Mouse (Mus musculus) C2C12 (cell line): ENCODE results near the gene Plpp4.

Source experiments
- CEBPB ChIP-seq: IDR thresholded peaks from one replicate; pipeline ENCODE4 v1.6.1; 2011; ENCODE audit warnings: low read depth, mild to moderate bottlenecking, control low read depth, moderate library complexity
- CTCF ChIP-seq: IDR thresholded peaks from one replicate; pipeline ENCODE4 v1.5.1; 2011; ENCODE audit not compliant: control insufficient read depth, insufficient read depth, insufficient read length
- FOSL1 ChIP-seq: IDR thresholded peaks from one replicate; pipeline ENCODE4 v1.8.0; 2011; ENCODE audit warnings: mild to moderate bottlenecking, low read length; ENCODE audit not compliant: poor library complexity, insufficient read depth, severe bottlenecking
- MAX ChIP-seq: IDR thresholded peaks from one replicate; pipeline ENCODE4 v1.6.1; 2011; ENCODE audit warnings: mild to moderate bottlenecking, control low read depth
- MYOG ChIP-seq: IDR thresholded peaks from one replicate; pipeline ENCODE4 v1.6.1; 2011; ENCODE audit not compliant: control insufficient read depth, insufficient read length; ENCODE audit errors: extremely low read depth
- USF1 ChIP-seq: IDR thresholded peaks from one replicate; pipeline ENCODE4 v1.6.1; 2011; ENCODE audit warnings: low read depth, mild to moderate bottlenecking, control low read depth, moderate library complexity

- TF ChIP-seq USF1 (no peak), MAX (no peak), CTCF (no peak), MYOG (no peak), FOSL1 (no peak), CEBPB (no peak)
Measured at GRCm38 (mm10) chr7:129421181-129421580, 164.3 kb downstream of the Plpp4 start.
